Mouse (Mus musculus): ENCODE results near the gene Slc40a1.

Slc40a1 gene

DNA sequence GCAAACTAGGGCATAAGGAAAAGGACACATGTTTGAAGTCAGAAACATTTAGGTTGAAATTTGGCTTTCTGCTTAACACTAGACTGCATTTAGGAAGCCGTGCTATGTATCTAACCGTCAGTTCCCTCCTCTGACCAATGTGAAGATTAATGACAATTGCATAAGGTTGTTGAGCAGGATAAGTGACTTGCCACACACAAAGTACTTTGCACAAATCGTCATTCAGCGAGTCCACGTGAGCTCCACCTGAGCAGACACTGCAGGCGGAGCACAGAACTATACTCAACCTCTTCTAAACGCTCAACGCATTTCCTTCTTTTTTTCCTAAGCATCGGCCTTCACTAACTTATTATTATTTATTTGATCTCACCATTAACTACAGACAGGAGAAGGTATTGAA, 39.5 kb downstream of the Slc40a1 start:
- DNase-seq (ENCODE audit: low read depth in 2 of 2, low spot score in 2 of 2), result no peak

DNA sequence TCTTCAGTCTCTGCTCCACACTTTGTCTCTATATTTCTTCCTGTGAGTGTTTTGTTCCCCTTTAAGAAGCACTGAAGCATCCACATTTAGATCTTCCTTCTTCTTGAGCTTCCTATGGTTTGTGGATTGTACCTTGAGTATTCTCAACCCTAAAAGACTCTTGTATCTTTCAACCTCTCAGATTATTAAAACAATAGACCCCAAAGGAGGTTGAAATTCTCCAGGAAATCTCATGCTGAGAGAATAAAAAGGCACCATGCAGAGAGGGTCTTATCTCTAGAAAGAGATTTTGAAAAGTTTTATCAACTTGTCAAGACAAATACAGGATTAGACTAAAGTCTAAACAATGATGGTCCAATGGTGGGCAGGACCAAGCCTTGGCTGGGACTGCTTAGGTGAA, 42.9 kb downstream of the Slc40a1 start:
- no peak for DNase-seq (ENCODE audit: low read depth in 2 of 2, low spot score in 2 of 2)

DNA sequence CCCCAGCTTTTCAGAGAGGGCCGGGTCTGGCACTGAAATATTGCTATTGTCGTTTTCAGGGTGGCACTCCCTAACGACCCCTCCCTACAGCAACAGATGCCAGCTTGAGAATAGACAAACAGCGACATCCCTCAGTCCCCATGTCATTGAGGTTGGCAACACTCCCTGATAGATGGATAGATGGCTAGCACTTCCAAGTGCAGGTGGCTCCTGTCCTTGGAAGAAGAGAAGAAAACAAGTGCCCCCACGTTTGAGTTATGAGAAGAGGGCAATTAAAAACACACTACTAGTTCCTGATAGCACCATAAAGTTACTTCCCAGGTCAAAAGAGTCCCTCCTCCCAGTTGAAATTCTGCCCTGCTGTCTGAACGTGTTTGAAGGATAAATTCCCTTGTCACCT, 44.2 kb downstream of the Slc40a1 start:
- no peak for DNase-seq (ENCODE audit: low read depth in 2 of 2, low spot score in 2 of 2)

DNA sequence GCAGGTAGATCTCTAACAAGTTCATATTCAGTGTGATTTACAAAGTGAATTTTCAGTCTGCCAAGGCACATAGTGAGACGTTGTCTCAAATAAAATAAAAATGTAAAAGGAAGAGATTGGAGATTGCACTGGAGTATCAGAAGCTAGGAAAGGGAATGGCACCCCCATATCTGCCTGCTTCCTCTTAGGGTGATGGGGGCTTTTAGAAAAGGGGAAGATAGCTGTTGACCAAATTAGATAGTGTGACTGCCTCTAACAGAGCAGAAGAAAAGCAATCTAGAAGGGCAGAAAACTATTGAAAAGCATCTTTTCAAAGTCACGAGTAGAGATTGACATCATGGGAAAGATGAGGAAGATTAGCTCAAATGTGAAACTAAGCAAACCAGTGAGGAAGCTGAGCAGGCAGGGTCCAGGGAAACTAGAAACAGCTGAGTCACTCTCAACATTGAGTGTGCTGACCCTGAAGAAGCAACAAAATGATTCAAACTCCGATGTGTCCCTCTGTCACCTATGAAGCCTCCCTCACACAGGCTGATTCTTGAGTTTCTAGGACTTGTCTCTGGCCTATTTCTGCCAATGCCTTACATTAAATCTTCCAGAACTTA, 45.0 kb downstream of the Slc40a1 start:
- DNase-seq (ENCODE audit: low read depth in 2 of 2, low spot score in 2 of 2), result no peak

DNA sequence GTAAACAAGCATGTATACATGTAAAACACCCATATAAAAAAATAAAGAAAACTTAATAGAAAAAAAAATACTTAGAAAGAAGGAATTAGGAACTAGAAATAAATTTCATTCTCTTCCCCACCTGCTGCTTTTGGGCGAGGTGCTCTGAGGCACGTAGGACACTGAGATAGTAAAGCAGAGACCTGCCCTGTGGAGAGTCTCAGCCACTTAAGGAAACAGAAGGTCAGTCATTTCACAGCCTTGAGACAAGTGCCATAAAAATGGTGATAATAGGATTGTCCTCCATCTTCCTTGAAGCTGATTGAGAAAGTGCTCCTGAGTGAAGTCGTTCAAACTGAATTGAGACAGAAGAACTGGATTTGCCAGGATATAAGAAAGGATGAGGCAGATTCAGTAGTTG, 48.9 kb downstream of the Slc40a1 start:
- no peak for DNase-seq (ENCODE audit: low read depth in 2 of 2, low spot score in 2 of 2)

DNA sequence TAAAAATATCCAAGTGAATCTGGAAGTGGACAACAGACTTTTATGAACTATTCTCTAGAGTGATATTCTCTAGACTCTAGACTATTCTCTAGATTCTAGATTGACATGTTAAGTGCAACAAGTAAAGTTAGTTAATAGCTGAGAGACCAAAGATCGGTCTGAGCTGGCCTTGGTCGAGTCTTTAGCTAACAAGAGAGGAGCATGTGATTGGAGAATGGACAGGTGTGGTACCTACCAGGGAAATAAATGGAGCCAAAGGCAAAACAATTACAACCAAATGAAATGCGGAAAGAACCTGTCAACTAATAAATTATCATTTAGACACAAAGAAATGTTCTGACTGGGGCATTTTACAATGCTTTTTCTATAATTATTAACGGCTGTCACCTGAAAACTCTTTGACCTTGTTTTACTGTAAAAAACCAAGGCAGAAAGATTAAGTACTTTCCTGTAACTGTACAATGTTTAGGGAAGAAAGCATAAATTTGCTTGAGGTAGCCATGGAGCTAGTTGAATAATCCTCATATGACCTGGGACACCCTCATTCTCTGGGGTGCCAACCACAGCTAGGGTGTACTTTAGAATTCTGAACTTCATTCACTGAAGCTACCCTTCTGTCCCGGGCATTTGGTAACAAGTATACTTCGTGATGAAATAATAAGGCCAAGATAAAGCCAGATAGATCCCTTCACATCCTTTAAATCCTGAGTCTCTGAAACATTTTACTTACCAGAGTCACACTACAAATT, 49.7 kb downstream of the Slc40a1 start:
- DNase-seq (ENCODE audit: low read depth in 2 of 2, low spot score in 2 of 2), result no peak

DNA sequence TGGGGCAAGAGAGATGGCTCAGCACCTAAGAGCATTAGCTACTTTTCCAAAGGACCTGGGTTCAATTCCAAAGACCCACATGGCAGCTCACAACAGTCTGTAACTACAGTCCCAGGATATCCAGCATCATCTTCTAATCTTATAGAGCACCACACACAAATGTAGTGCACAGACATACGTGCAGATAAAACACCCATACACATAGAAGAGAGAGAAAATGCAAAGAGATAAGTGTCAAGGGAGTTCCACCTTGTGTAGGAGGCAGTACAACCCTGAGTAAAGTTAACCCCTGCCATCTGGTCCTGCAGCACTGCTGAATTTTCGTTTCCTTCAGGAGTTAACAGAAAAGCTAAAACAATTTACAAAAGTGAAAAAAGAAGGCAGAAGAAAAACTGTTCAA, 50.7 kb downstream of the Slc40a1 start:
- no peak for DNase-seq (ENCODE audit: low read depth in 2 of 2, low spot score in 2 of 2)

DNA sequence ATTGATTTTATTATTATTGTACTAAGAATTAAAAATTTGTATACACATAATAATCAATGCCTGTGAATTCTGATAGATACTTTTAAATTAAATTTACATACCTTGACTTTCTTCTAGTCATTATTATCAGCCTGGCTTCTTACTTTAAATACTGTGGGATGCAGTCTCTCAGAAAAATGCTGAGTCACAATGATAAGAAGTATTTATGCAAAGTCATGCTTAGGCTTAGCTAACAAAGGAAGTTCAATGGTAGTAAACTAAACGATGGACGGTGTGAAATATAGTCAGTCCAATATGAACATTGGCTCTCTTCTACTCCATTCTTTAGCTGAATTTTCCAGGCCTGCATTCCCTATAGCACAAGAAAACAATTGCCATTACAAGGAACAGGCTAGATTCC, 53.1 kb downstream of the Slc40a1 start:
- no peak for DNase-seq (ENCODE audit: low read depth in 2 of 2, low spot score in 2 of 2)

DNA sequence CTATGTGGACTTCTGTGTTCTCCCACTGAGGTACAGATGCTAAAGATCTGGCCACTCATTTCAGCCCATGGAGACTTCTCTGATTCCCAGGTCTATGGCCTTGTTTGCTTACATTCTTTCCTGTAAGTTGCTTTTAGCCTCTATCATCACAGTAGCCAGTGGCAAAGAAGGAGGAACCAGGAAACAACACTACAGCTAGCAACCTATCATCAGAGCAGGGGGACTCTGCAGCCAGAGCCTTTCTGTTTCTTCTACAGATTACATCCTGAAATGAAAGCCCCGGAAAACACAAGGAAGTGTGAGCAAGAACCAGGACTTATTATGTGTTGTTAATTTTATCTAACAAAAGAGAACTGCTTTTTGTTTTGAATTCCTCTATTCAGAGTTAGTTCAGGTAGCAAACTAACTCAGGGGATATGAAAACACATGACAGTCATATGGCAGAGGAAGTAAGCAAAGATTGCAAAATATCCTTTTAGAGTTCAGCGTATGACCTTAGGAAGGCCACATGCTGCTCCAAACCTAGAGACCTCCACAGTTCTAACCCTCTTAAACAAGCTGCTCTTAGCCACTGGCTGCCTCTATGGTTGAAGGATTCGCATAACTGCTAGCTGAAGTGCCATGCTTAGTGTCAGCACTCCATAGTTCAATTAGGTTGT, 57.7 kb downstream of the Slc40a1 start:
- no peak for DNase-seq (ENCODE audit: low read depth in 2 of 2, low spot score in 2 of 2)

DNA sequence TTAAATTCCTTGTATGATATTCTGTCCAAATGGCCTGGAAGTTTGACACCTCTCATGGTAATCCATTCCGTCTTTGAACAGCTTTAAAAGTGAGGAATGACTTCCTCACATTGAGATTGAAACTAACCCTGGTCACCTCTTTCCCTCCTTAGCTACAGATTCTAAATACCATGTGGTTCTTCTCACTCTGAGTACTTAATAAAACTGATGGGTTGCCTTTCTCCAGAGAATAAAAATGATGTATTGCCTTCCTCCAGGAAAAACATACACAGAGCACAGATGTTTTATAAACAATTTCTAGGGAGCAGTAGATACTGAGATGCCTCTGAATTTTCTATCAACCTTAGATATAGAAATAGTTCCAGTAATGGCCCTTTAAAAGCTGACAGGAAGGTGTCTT, 58.3 kb downstream of the Slc40a1 start:
- no peak for DNase-seq (ENCODE audit: low read depth in 2 of 2, low spot score in 2 of 2)

DNA sequence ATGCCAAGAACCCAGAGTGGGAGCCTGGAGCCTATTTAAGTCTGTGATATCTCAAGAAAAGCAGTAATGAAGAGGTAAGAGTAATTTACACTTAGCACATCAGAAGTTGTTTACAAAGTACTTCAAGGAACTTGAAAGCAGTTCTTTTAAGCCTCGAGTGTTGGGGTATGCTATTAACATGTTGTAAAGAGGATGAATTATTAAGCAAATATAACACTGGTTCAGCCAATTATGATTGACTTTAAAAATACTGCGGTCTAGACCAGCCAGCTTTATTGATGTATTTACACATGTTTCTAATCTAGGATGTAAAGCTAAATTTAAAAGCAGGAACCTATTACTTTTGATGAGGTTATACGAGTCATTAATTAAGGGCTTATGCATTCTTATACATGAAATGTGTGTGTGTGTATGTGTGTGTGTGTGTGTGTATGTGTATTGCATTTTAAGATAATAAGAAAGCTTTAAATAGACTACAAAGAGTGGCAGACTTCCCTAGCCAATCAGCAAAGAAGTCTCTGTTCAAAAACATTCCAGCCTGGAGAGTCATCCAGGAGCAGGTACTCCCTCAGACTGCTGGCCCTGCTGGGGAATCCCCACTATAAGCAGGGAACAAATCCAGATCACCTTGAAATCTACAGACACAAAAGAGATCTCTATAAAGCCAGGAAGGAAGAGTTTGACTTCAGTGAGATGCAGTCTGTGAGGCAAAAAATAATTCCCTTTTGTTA, 59.9 kb downstream of the Slc40a1 start:
- no peak for DNase-seq (ENCODE audit: low read depth in 2 of 2, low spot score in 2 of 2)

DNA sequence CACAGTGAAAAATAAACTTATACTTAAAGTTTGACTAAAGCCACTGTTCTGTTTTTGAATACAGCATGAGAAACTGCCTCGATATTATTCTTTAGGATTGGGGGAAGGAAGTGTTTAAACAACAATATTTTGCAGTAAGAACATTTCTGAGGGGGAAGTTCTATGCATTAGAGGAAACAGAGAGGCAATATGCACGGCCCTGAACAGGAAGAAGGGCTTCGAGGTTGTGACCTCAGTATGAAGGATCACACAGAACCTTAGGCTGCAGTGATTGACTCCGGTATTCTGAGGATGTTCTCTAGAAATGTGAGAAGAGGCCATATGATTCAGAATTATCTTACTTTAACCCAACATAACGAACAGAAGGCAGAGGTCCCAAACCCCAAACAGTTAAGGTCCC, 60.6 kb downstream of the Slc40a1 start:
- no peak for DNase-seq (ENCODE audit: low read depth in 2 of 2, low spot score in 2 of 2)

DNA sequence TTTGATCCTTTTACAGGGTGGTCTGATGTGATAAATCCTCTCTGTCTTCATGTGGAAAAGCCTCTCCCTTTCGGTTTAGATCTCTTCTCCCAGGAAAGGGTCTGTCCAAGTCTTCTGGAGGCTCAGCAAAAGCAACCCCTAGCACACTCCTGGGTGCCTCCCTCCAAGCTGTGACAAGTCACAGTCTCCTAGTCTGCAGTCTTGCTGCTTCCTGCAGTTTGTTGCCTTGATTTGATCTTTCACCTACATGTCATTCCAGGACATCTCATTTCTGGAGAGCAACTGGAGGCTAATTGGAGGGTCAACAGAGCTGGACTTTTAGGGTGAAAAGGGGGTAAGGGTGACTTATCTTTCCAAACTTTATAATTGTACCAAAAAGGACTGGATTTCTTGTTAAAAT, 61.0 kb downstream of the Slc40a1 start:
- DNase-seq (ENCODE audit: low read depth in 2 of 2, low spot score in 2 of 2), result no peak

DNA sequence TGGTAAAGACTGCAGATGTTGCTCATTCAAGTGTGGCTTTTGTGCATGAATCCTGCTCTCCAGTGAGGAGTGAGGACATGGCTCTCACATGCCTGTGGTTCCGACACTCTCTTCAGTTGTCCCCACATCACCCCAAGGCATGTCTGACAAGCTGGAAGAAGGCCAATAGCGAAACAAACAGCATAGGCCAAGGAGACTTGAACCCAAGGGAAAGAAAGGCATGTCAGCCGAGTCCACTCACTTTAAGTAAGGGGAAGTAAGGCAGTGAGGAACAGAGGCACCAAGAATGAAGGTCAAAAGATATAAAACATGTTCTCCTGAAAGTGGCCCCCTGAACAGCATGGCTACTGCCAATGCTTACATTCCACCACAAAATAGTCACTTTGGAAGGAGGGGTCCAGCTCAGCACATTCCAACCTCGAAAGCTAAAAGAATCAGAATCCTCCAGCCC, 61.7 kb downstream of the Slc40a1 start:
- DNase-seq (ENCODE audit: low read depth in 2 of 2, low spot score in 2 of 2), result no peak

DNA sequence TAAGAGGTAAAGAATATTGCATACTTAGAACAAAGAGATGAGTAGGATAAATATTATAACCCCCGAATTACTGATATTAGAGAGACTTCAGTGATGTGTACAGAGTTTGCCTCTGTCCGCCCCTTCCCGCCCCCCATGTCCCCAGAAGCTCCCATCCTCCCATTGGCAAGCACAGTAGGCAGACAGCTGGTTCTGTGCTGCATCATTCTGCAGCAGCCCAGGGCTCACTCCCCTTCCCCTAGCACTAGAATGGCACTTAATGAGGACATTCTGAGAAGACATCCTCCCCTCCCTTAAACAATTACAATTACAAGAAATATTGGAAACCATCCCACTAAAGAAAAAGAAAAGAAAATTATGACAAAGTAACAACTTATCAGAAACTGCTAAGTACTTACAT, 62.7 kb downstream of the Slc40a1 start:
- DNase-seq (ENCODE audit: low read depth in 2 of 2, low spot score in 2 of 2), result no peak

DNA sequence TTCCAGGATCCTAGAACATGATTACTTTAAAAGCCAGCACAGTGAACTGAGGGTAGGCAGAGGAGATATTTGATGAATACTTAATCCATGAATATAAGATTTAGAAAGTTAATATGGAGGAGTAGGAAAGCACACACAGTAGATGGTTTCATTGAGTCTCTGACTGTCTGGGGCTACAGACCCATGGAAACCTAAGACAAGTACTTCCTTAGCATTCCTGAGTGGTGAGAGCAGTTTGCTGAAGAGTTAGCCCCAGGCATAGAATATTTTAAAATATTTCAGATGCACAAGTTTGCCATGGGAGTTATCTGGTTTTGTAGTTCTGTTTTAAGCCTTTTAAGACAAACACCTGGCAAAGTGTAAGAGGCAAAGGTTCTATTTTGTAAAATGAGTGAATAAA, 65.2 kb downstream of the Slc40a1 start:
- no peak for DNase-seq (ENCODE audit: low read depth in 2 of 2, low spot score in 2 of 2)

DNA sequence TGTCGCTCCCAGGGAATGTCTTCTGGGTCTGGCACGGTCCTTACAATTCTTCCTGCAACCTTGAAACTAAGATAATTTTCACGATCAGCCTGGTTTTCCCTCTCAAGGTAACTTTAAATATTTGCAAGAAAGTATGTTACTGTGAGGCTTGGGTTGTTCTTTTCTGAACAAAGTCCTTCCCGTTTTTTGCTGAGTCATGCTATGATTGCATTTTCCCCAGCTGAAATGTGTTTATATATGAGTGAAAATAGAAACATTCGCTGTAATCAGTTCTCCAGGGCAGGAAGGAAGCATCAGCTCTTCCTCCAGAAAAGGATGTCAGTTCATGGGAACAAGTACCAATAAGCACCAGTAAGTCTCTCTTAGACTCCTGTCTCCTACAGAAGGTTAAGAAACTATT, 66.0 kb downstream of the Slc40a1 start:
- no peak for DNase-seq (ENCODE audit: low read depth in 2 of 2, low spot score in 2 of 2)

Data from CD8-positive naive resting alpha-beta T cell, adult 2 months (primary cell).